Mouse (Mus musculus): Measurements from ENCODE around the gene Olfr1462. TPM values are rescaled to one million over a fixed set of nuclear protein-coding genes. Genes with fewer than 3 reads are reported as not detected.

Gene Olfr1462
- total RNA-seq (2015) (not detected in 2 replicates), total RNA-seq (2017) (not detected in 2 replicates)

GRCm38 (mm10) chr19:13185434-13185833 lies at the start of gene Olfr1462:
Olfr1462 (plus strand) TSS chr19:13185734.
- no peak for ATAC-seq (replicated peaks; ENCODE audit: poor library complexity)

DNA sequence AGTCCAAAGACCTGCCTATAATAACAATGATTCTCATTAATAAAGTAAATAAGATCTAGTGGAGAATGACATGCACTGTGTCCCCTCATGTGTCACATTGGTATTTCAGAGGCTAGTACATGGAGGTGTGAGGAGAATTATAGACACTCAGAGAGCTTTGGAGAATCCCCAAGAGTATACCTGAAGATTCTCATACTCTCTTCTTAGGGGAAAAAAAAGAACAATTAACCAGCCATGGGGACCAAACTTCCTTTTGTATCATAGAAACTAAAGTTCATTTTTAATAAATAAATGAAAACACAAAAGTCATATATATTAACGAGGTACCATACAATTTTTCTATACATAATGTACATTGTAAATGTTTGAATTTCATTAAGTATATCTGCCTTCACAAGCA lies 36.1 kb upstream of the Olfr1462 start, which contains the start of gene Olfr1459:
Olfr1459 (minus strand) TSS at position 101 of the 400 bp plus-strand sequence.
- no peak for ATAC-seq (replicated peaks; ENCODE audit: poor library complexity)

GRCm38 (mm10) chr19:13162700-13163099 lies 22.8 kb upstream of the Olfr1462 start, which contains the start of gene Olfr1461:
Olfr1461 (plus strand) TSS chr19:13163000.
- no peak for ATAC-seq (replicated peaks; ENCODE audit: poor library complexity)

- ATAC-seq (replicated peaks; ENCODE audit: poor library complexity): no peak
Measured at GRCm38 (mm10) chr19:13221666-13222065, 36.1 kb downstream of the Olfr1462 start.

GRCm38 (mm10) chr19:13231028-13231427 lies 45.5 kb downstream of the Olfr1462 start, which contains the start of gene Olfr1463:
Olfr1463 (plus strand) TSS chr19:13231328.
- ATAC-seq (replicated peaks; ENCODE audit: poor library complexity): no peak

Other genes with a start within 250 kb of the Olfr1462 start
- not detected in 2 replicates for gene Olfr1450, start 235.5 kb upstream of the Olfr1462 start, total RNA-seq (2015)
- gene Olfr1450, start 235.5 kb upstream of the Olfr1462 start, total RNA-seq (2017): not detected in 2 replicates
- not detected in 2 replicates for gene Olfr1451, start 190.7 kb upstream of the Olfr1462 start, total RNA-seq (2015)
- gene Olfr1451, start 190.7 kb upstream of the Olfr1462 start, total RNA-seq (2017): not detected in 2 replicates
- gene Olfr1453, start 157.4 kb upstream of the Olfr1462 start, total RNA-seq (2015): not detected in 2 replicates
- gene Olfr1453, start 157.4 kb upstream of the Olfr1462 start, total RNA-seq (2017): not detected in 2 replicates
- not detected in 2 replicates for gene Olfr1454, start 125.1 kb upstream of the Olfr1462 start, total RNA-seq (2015)
- gene Olfr1454, start 125.1 kb upstream of the Olfr1462 start, total RNA-seq (2017): not detected in 2 replicates
- gene Olfr1457, start 87.8 kb upstream of the Olfr1462 start, total RNA-seq (2015): not detected in 2 replicates
- gene Olfr1457, start 87.8 kb upstream of the Olfr1462 start, total RNA-seq (2017): not detected in 2 replicates
- gene Olfr1458, start 79.0 kb upstream of the Olfr1462 start, total RNA-seq (2015): not detected in 2 replicates
- not detected in 2 replicates for gene Olfr1458, start 79.0 kb upstream of the Olfr1462 start, total RNA-seq (2017)
- gene Olfr1459, start 36.2 kb upstream of the Olfr1462 start, total RNA-seq (2015): not detected in 2 replicates
- not detected in 2 replicates for gene Olfr1459, start 36.2 kb upstream of the Olfr1462 start, total RNA-seq (2017)
- gene Olfr1461, start 22.7 kb upstream of the Olfr1462 start, total RNA-seq (2015): not detected in 2 replicates
- gene Olfr1461, start 22.7 kb upstream of the Olfr1462 start, total RNA-seq (2017): not detected in 2 replicates
- gene Olfr1463, start 45.6 kb downstream of the Olfr1462 start, total RNA-seq (2015): not detected in 2 replicates
- not detected in 2 replicates for gene Olfr1463, start 45.6 kb downstream of the Olfr1462 start, total RNA-seq (2017)
- gene Olfr1465, start 129.8 kb downstream of the Olfr1462 start, total RNA-seq (2015): not detected in 2 replicates
- not detected in 2 replicates for gene Olfr1465, start 129.8 kb downstream of the Olfr1462 start, total RNA-seq (2017)
- not detected in 2 replicates for gene Olfr1466, start 153.1 kb downstream of the Olfr1462 start, total RNA-seq (2015)
- gene Olfr1466, start 153.1 kb downstream of the Olfr1462 start, total RNA-seq (2017): not detected in 2 replicates
- not detected in 2 replicates for gene Olfr1467, start 176.5 kb downstream of the Olfr1462 start, total RNA-seq (2015)
- not detected in 2 replicates for gene Olfr1467, start 176.5 kb downstream of the Olfr1462 start, total RNA-seq (2017)
- gene Olfr1469, start 222.1 kb downstream of the Olfr1462 start, total RNA-seq (2015): not detected in 2 replicates
- not detected in 2 replicates for gene Olfr1469, start 222.1 kb downstream of the Olfr1462 start, total RNA-seq (2017)

All from megakaryocyte progenitor cell, adult 5-6 weeks (primary cell).